Mouse (Mus musculus): ENCODE data around the gene Serpinb8. TPM values are rescaled to one million over a fixed set of nuclear protein-coding genes. Genes with fewer than 3 reads are reported as not detected.

The Serpinb8 gene
- polyA plus RNA-seq (2015; fragmentation: Illumina TruSeq; extraction: RNeasy Lipid Tissue Mini Kit (QIAGEN cat#74804); ENCODE audit: insufficient read depth, low replicate concordance): 8.0 TPM

DNA sequence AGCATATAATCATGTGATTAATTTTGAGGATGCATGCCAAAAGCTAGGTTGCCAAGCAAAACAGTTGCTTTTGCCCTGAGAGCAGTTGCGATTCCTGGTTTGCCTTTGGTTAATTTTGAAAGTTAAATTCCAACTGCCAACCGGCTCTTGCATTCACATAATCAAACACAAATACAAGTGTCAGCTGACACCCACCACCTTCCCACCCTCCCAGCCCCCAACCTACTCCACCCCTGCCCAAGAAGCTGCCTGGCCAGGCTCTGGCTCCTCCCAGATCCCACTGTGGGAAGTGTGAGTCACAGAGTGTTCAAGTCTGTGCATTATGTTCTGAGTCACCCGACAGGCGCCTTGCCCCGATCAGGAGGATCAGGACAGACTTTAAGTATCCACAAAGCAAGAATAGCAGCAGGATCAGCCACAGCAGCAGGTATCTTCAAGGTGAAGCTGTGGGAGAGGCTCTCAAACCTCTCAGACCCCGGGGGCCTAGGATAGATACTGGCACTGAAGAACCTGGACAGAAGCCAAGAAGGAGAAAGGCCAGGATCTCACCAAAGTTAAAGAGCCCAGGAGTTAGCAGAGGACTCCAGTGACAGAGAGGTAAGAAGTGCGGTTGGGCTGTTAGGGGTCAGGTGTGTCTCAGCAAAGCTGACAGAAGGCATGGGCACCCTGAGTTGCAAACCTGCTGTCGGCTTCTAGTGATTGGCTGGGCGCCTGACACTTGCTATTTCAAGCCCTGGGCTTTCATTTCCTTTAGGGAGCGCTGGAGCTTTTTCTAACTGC, at the start of gene Serpinb8:
TSS of gene Serpinb8 (plus strand) at position 316 of the 780 bp plus-strand sequence.

Other genes starting within 250 kb of the Serpinb8 start
- gene Serpinb11, start 228.8 kb upstream of the Serpinb8 start, polyA plus RNA-seq (2015; fragmentation: Illumina TruSeq; extraction: RNeasy Lipid Tissue Mini Kit (QIAGEN cat#74804); ENCODE audit: insufficient read depth, low replicate concordance): not detected
- gene Serpinb7, start 190.4 kb upstream of the Serpinb8 start, polyA plus RNA-seq (2015; fragmentation: Illumina TruSeq; extraction: RNeasy Lipid Tissue Mini Kit (QIAGEN cat#74804); ENCODE audit: insufficient read depth, low replicate concordance): 4.4 TPM
- gene Serpinb2, start 78.6 kb upstream of the Serpinb8 start, polyA plus RNA-seq (2015; fragmentation: Illumina TruSeq; extraction: RNeasy Lipid Tissue Mini Kit (QIAGEN cat#74804); ENCODE audit: insufficient read depth, low replicate concordance): 6.0 TPM